Mouse (Mus musculus): ENCODE measurements at regions not wholly inside any gene's neighbourhood (a gene's known extent, or its start where the extent isn't known, plus 50 kb on each side); places are given as distances from the start of the nearest gene placed in this dataset.
"Not testable (repeated sequence)": the region's sequence is repeated elsewhere in the genome, so short reads cannot be mapped to it uniquely, and the experiment has no call there.

DNA sequence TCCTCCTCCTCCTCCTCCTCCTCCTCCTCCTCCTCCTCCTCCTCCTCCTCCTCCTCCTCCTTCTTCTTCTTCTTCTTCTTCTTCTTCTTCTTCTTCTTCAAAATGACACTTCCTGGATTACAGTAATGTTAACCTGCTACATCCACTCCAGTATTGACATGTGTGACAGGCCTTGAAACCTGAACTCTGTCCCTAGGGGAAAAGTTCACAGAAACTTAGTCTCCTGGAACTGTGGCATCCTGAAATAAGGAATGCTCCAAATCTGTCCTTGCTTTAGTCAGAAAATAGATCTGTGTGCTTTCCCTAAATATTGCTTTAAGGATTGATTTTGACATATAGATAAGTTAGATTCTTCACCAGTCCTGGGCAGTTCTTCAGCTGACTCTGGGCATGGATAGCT lies 464.8 kb downstream of the Adam6a start:
- not testable (repeated sequence) for DNase-seq (ENCODE audit: low spot score in 2 of 2)

DNA sequence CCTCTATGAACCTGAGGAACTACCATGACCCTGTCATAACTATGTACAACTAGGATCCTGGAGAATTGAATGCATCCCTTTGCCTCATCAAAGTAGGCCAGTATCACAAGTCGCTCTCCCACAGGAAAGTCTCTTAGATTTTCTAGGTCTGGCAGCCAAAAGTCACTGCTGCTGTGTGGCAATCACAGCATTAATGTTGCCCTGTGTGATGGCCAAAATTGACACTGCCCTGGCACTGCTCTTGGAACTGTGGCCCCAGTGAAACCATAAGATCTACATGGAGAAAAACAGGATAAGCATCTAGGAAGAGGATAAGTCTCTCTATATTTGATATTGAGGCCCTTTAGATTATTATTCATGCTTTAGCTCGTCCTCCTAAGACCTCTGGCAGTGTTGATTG lies 465.7 kb downstream of the Adam6a start:
- no peak for DNase-seq (ENCODE audit: low spot score in 2 of 2)

DNA sequence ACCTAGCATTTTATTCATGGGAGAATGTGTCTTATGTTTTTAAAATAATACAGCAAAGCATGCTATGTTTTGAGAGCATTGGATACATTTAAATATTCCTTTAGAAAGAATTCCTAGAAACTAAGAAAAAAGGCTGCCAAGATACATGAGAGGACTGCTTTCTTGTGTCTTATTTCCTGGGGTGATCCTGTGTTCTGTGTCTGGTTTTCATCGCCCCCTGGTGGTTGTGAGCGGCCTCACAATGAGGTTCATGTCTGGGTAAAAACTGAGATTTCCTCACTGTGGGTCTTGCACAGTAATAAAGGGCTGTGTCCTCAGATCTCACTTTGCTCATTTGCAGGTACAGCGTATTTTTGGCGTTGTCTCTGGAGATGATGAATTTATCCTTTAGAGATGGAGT lies 469.2 kb downstream of the Adam6a start:
- peak; percentile 65 to 74 for DNase-seq (ENCODE audit: low spot score in 2 of 2)

DNA sequence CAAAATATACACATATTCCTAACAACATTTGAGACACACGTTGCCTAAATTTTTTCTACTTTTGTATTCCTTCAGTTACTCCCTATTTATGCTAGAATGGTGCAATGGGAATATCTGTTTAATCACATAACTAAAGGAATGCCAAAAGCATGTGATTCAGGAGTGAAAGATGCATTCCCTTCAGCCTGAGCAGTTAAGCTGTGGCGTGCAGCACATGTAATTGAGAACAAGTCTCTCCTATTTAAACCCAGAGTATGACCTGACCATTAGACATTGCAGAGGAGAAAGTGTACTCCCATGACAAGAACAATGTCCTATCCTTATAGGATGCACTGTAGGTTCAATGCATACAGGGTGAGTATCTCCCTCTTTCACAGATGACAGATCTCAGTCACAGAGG lies 493.3 kb downstream of the Adam6a start:
- not testable (repeated sequence) for DNase-seq (ENCODE audit: low spot score in 2 of 2)

DNA sequence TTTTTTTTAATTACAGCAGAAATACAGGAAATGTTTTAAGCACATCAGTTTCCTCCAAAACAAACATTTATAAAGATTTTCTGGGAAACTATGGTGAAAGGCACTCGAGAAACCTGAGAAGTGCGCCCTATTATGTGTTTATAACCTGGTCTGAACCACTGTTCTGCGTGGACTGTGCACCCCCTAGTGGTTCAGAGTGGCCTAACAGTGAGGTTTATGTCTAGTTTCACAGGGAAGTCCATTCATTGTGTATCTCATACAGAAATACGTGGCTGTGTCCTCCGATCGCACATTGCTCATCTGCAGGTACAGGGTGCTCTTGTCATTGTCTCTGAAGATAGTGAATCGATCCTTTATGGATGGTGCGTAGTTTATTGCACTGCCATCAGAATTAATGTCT lies 504.3 kb downstream of the Adam6a start:
- DNase-seq (ENCODE audit: low spot score in 2 of 2): peak in 1 of 2 experiments; percentile 17

DNA sequence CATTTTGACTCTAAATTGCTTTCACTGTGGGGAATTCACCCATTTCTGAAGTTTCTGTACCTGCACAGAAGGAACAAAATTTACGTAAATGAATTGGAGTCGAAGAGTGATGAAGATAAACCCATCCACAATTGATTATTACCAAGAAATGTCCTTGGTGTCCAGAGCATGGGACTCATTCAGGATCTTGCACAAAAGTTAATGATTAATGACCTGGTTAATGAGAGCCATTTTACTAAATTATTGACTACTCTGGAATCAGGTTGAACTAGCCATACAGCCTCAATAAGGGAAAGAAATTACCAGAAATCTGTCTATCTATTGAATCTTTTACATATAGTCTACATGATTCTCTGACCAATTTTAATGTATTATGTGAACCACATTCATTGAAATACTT lies 509.6 kb downstream of the Adam6a start:
- no peak for DNase-seq (ENCODE audit: low spot score in 2 of 2)

GRCm38 (mm10) chr12:114059615-114060014 lies 515.9 kb downstream of the Adam6a start:
- no peak for DNase-seq (ENCODE audit: low spot score in 2 of 2)

DNA sequence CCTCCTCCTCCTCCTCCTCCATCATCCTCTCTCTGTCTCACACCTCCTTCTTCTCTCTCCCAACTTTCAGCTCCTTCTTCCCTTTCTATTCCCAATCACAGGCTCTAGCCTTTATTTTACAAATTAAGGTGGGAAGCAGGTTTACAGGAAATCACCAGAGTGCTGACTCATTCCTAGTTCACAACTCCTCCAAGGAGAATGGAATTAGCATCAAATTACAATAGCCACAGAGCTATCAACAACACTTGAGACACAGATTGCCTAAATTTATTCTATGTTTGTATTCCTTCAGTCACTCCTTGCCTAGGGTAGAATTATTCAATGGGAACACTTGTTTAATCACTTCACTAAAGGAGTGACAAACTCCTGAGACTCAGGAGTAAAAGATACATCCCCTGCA lies 523.5 kb downstream of the Adam6a start:
- DNase-seq (ENCODE audit: low spot score in 2 of 2): no peak

- not testable (repeated sequence) for DNase-seq (ENCODE audit: low spot score in 2 of 2)
These were observed 565.0 kb downstream of the Adam6a start for GRCm38 (mm10) chr12:114108731-114109130.

DNA sequence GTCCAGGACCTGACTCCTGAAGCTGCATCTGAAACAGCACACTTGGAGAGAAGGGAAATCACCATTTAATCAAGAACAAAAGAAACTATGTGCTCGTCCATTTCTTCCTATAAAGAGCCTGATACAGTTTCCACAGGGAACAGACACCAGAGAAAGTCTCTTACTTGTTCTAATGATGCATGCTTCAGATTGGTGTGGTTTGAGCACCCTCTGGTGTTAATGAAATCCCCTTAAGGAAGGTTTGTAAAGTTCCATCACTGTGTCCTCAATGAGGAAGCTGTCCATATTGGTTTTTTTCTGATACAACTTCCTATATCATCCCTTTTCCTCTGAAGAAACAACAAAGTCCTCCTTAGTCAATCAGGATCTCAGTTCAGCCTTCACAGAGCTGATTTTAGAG lies 591.2 kb downstream of the Adam6a start:
- DNase-seq (ENCODE audit: low spot score in 2 of 2): no peak

DNA sequence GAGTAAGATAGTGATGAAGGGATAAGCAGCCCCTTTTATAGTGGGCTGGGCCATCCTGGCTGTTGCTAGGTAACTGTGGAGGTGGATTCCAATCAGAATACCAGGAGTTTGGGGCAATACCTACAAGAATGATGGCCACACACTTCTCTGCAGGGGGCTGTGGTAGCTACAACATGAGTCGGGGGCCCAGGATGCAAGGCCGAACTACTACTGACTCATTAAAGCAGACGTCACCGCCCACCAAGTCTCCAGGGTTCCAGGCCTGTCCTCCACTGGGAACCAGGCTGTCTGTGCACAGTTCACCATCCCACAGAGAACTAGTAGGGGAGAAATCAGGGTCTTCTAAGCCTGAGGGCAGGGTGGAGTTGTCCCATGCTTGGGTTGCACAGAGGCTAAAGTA lies 605.1 kb downstream of the Adam6a start:
- no peak for DNase-seq (ENCODE audit: low spot score in 2 of 2)

GRCm38 (mm10) chr12:114172305-114172704 lies 628.6 kb downstream of the Adam6a start:
- no peak for DNase-seq (ENCODE audit: low spot score in 2 of 2)

DNA sequence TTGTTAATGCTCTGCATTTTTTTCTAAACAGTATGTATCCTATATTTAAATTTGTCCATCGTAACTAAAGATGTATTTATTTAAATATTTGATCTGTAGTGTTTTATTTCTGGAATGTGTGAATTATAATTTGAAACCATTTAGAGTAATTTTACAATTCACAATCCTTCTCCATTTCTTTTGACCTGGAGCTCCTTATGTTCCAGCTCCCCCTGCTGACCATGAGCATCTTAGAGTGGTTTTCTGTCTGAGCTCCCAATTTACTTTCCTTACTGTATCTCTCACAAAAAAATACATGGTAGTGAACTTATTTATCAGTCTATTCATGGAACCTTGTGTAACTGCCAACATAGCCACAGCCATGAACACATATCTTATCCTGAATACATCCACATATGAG lies 655.8 kb downstream of the Adam6a start:
- no peak for DNase-seq (ENCODE audit: low spot score in 2 of 2)

GRCm38 (mm10) chr12:114222541-114222940 lies 678.8 kb downstream of the Adam6a start:
- no peak for DNase-seq (ENCODE audit: low spot score in 2 of 2)

Measured in left cerebral cortex, adult 18-20 months (tissue).